9 mouse cellular contexts compared by ENCODE assay signal in the genomic region with DNA sequence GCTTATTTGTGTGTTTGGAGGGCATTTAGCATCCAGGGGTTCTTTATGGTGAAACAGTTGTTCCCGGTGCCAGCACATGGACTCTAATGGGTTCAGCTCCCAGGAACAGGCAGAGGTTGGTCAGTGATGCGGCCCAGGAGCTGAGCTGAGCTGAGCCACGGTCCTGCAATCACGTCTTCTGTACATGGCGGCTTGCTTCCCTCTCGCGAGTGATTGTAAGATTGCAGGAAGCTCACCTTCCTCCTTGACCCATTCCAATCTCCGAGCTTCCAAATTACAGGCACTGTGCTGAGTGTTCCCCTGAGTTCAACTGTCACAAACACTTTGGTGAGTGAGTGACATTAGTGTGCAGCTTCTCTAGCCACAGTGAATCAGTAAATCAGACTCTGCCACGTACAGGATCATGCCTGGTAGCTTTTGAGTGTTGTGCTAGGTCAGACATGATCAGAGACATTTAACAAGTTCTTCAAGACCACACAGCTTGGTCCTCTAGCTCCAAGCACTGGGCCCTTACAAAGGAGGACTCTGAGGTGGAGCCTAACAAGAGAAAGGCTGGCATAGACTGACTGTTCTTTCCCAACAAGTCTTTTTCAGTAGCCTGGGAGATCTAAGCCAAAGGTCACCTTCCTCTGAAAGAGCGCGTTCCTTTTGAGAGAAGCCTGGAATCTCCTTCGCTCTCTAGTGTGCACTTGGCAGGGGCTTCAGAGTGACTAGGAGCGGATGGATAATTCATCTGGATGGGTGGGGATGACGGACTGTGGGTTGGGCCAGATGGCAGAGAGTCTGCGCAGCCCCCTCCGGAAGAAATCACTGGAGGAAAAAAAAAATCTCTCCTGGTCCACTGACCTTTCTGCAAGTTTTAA.
DNase-seq lines count a peak whose midpoint lies in the region; ATAC-seq and TF ChIP-seq lines count a peak whose summit lies in the region.
"Had no signal": no experiment of that assay in that cellular context is flagged by ENCODE, and none has a peak within 500 bp of the region (broad histone marks: within the 10 kb centered on the region; RNA-seq: fewer than 3 reads in every experiment).

No protein-coding gene starts in this region.

- H3K27me3 ChIP-seq in heart, embryonic 13.5 days (replicated peaks): peaks cover 34% of the 10 kb centered on the region
- H3K27me3 ChIP-seq in forebrain, embryonic 12.5 days: peaks cover 11% of the 10 kb centered on the region; the same call in 1 of the 2 replicates
- H3K27me3 ChIP-seq in kidney, postnatal 0 days (ENCODE audit: insufficient read depth, low read length): no peaks in the 10 kb centered on the region
- H3K27me3 ChIP-seq in neural tube, embryonic 13.5 days: no peaks in the 10 kb centered on the region

- H3K27ac ChIP-seq in heart, embryonic 13.5 days (replicated peaks): no peak overlapping the region
- peak overlapping the region; percentile 66 for H3K27ac ChIP-seq in forebrain, embryonic 12.5 days
- H3K27ac ChIP-seq in kidney, postnatal 0 days: no peak overlapping the region; the same call in 1 of the 2 replicates
- peak overlapping the region; percentile 24 for H3K27ac ChIP-seq in neural tube, embryonic 13.5 days (replicated peaks)
- no peak overlapping the region for H3K27ac ChIP-seq in gastrocnemius, adult 2 months
- H3K27ac ChIP-seq: liver, embryonic 14.5 days had no signal

- 0 out of 2 replicates have a peak overlapping the region, but pooled peaks have one; percentile 28 for H3K9ac ChIP-seq in heart, embryonic 13.5 days
- no peak overlapping the region for H3K9ac ChIP-seq in forebrain, embryonic 12.5 days
- H3K9ac ChIP-seq in kidney, postnatal 0 days (ENCODE audit: low read depth, low read length): no peak overlapping the region
- 0 out of 2 replicates have a peak overlapping the region, but pooled peaks have one; percentile 17 for H3K9ac ChIP-seq in neural tube, embryonic 13.5 days
- H3K9ac ChIP-seq: liver, embryonic 14.5 days had no signal

- H3K9me3 ChIP-seq in heart, embryonic 13.5 days: no peaks in the 10 kb centered on the region
- no peaks in the 10 kb centered on the region for H3K9me3 ChIP-seq in forebrain, embryonic 12.5 days
- no peaks in the 10 kb centered on the region for H3K9me3 ChIP-seq in kidney, postnatal 0 days (replicated peaks; ENCODE audit: low read length)
- H3K9me3 ChIP-seq in neural tube, embryonic 13.5 days: no peaks in the 10 kb centered on the region

- H3K4me3 ChIP-seq in heart, embryonic 13.5 days: no peak overlapping the region
- H3K4me3 ChIP-seq in forebrain, embryonic 12.5 days (replicated peaks): no peak overlapping the region
- H3K4me3 ChIP-seq in kidney, postnatal 0 days (replicated peaks; ENCODE audit: low read depth, low read length): no peak overlapping the region
- H3K4me3 ChIP-seq in neural tube, embryonic 13.5 days: no peak overlapping the region
- H3K4me3 ChIP-seq in gastrocnemius, adult 2 months: no peak overlapping the region

- 24% methylated on average over 16 of the region's 16 CpGs for WGBS in heart, embryonic 13.5 days
- 22% methylated on average over 16 of the region's 16 CpGs for WGBS in forebrain, embryonic 12.5 days
- 24% methylated on average over 16 of the region's 16 CpGs for WGBS in kidney, postnatal 0 days
- WGBS in neural tube, embryonic 13.5 days: 25% methylated on average over 16 of the region's 16 CpGs

- H3K36me3 ChIP-seq in heart, embryonic 13.5 days: no peaks in the 10 kb centered on the region
- no peaks in the 10 kb centered on the region for H3K36me3 ChIP-seq in forebrain, embryonic 12.5 days (replicated peaks)
- no peaks in the 10 kb centered on the region for H3K36me3 ChIP-seq in kidney, postnatal 0 days (ENCODE audit: insufficient read depth, low read length)
- H3K36me3 ChIP-seq in neural tube, embryonic 13.5 days: no peaks in the 10 kb centered on the region

- no peak for ATAC-seq in heart, embryonic 13.5 days (ENCODE audit: extremely low read depth, insufficient number of reproducible peaks, low FRiP score, low TSS enrichment)
- ATAC-seq in forebrain, embryonic 12.5 days (ENCODE audit: low FRiP score): peak; percentile 61
- ATAC-seq in kidney, postnatal 0 days (replicated peaks; ENCODE audit: low FRiP score, low read depth): peak; percentile 48; the same call in 1 of the 2 replicates
- peak; percentile 41; the same call in 1 of the 2 replicates for ATAC-seq in neural tube, embryonic 13.5 days (ENCODE audit: low read depth)

- no peak for DNase-seq in heart, adult 8-10 months (ENCODE audit: low spot score)
- DNase-seq in kidney, postnatal 0 days (ENCODE audit: low spot score): peak; percentile 28
- no peak for DNase-seq in adrenal gland, postnatal 14 days
- DNase-seq in thymus, postnatal 36 days: no peak
- no peak for DNase-seq in gastrocnemius, adult 2 months

- intact Hi-C loops in gastrocnemius, adult 2 months (cut with DNase I): no loop called here

- H3K4me1 ChIP-seq in heart, embryonic 13.5 days: peaks cover 41% of the 10 kb centered on the region
- peaks cover 58% of the 10 kb centered on the region for H3K4me1 ChIP-seq in forebrain, embryonic 12.5 days
- no peaks in the 10 kb centered on the region; the same call in 1 of the 2 replicates for H3K4me1 ChIP-seq in kidney, postnatal 0 days (replicated peaks; ENCODE audit: insufficient read depth, low read length)
- peaks cover 64% of the 10 kb centered on the region for H3K4me1 ChIP-seq in neural tube, embryonic 13.5 days (replicated peaks)

- peak overlapping the region; percentile 40 for H3K4me2 ChIP-seq in heart, embryonic 13.5 days
- peak overlapping the region; percentile 31 for H3K4me2 ChIP-seq in forebrain, embryonic 12.5 days
- H3K4me2 ChIP-seq in kidney, postnatal 0 days (ENCODE audit: low read length): 0 out of 2 replicates have a peak overlapping the region, but pooled peaks have one; percentile 4
- peak overlapping the region; percentile 39 for H3K4me2 ChIP-seq in neural tube, embryonic 13.5 days

- TF ChIP-seq CTCF in kidney, postnatal 0 days (IDR thresholded peaks at IDR 0.05; ENCODE audit: low read depth): peak; percentile 46; the same call in 1 of the 2 replicates
- TF ChIP-seq CTCF in gastrocnemius, adult 2 months (IDR thresholded peaks at IDR 0.05): no peak

Comparison
In these comparisons a context has a peak if more than half of its experiments do, and no peak if none do; other contexts are left out.
1. H3K27ac ChIP-seq: peak in forebrain, embryonic 12.5 days (single experiment) and neural tube, embryonic 13.5 days (single experiment); none in heart, embryonic 13.5 days (single experiment), kidney, postnatal 0 days (single experiment) and gastrocnemius, adult 2 months (single experiment).
2. H3K9ac ChIP-seq: peak in heart, embryonic 13.5 days (single experiment) and neural tube, embryonic 13.5 days (single experiment); none in forebrain, embryonic 12.5 days (single experiment) and kidney, postnatal 0 days (single experiment).
3. Peak in every context shown above with its lines, with median percentiles within 50 percentile points of each other: H3K4me2 ChIP-seq.